Mouse (Mus musculus) cortical plate, adult 2 months (tissue): Measurements from ENCODE around the gene Prdm16.

ENCODE experiments used
- CTCF ChIP-seq: fragments of 200-500 bp; IDR thresholded peaks from 2 replicates; pipeline ENCODE4 v1.5.1; 2011; ENCODE audit warnings: mild to moderate bottlenecking, control low read depth, low read length; ENCODE audit not compliant: insufficient read depth; ENCODE audit errors: extremely low read depth
- POLR2A ChIP-seq: fragments of 200-500 bp; IDR thresholded peaks from 2 replicates; pipeline ENCODE4 v1.6.1; 2011; ENCODE audit warnings: mild to moderate bottlenecking, low read length, control low read depth; ENCODE audit not compliant: insufficient read depth; ENCODE audit errors: extremely low read depth

GRCm38 (mm10) chr4:154642496-154642895, 5.8 kb upstream of the Prdm16 start:
- TF ChIP-seq POLR2A: no peak
- TF ChIP-seq CTCF: no peak
